Mouse (Mus musculus): ENCODE data around the gene Pear1.

Gene Pear1

DNA sequence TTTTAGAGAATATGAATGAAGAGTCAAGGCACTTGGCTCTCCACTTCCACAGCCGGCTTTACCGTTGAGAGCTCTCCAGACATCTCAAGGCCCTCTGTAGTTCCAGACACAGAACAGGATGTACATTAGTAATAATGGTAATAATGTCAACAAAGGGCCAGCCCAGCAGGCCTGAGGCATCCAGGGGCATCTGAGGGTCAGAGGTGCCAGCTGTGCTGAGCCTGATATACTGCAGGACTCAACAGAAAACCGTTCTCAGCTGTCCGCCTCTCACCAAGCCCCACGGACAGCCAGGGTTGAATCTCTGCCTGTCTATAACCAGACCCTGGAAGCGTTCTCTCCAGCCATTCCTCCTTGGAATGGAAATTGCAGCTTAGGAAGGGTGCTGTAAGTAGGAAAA lies 99.5 kb downstream of the Pear1 start:
- no peak for DNase-seq

DNA sequence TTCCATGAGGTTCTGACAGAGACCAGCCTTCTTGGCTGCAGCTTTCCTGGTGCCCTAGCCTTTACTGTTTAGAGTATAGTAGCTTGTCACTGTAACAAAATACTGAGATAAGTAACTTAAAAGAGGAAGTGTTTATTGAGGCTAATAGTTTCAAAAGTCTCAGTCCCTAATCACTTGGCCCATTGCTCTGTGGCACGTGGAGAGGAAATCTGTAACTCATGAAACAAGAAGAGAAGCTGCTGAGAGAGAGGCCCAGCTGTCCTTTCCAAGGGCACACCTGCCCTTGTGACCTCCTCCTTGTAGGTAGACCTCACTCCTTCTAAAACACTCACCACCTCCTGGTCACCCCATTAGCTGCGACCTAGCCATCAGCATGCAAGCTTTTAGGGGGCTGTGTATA lies 105.6 kb downstream of the Pear1 start:
- no peak for DNase-seq

Measured in right cerebral cortex, postnatal 25 days (tissue).